Mouse (Mus musculus): Measurements from ENCODE around the gene AL732309.1. TPM values are rescaled to one million over a fixed set of nuclear protein-coding genes. Genes with fewer than 3 reads are reported as not detected.

Gene AL732309.1
- polyA plus RNA-seq, 1 experiment = 15.8 TPM

Other genes starting within 250 kb of the AL732309.1 start
- gene Nsmf, start 192.5 kb downstream of the AL732309.1 start, polyA plus RNA-seq (2012; rRNA removed) = 638 and 695 TPM in 2 replicates
- 0.08 TPM in 1 of 2 replicates, not detected in the other for gene Entpd8, start 166.6 kb downstream of the AL732309.1 start, polyA plus RNA-seq (2012; rRNA removed)
- not detected in 2 replicates for gene Noxa1, start 151.7 kb downstream of the AL732309.1 start, polyA plus RNA-seq (2012; rRNA removed)
- gene Nrarp, start 66.1 kb downstream of the AL732309.1 start, polyA plus RNA-seq (2012; rRNA removed) = 38.7 and 39.1 TPM in 2 replicates
- 2.6 and 3.0 TPM in 2 replicates for gene Tor4a, start 50.0 kb downstream of the AL732309.1 start, polyA plus RNA-seq (2012; rRNA removed)
- 60.2 and 65.6 TPM in 2 replicates for gene Nelfb, start 35.4 kb downstream of the AL732309.1 start, polyA plus RNA-seq (2012; rRNA removed)
- gene Stpg3, start 32.2 kb downstream of the AL732309.1 start, polyA plus RNA-seq (2012; rRNA removed) = 0.06 and 0.15 TPM in 2 replicates
- 0.16 and 0.19 TPM in 2 replicates for gene Fam166a, start 28.1 kb downstream of the AL732309.1 start, polyA plus RNA-seq (2012; rRNA removed)
- gene Tubb4b, start 22.2 kb downstream of the AL732309.1 start, polyA plus RNA-seq (2012; rRNA removed) = 499 and 548 TPM in 2 replicates
- gene Slc34a3, start 12.5 kb downstream of the AL732309.1 start, polyA plus RNA-seq (2012; rRNA removed) = 0.08 and 0.15 TPM in 2 replicates
- gene Rnf224, start 10.1 kb downstream of the AL732309.1 start, polyA plus RNA-seq (2012; rRNA removed) = not detected in 2 replicates
- 248 and 300 TPM in 2 replicates for gene Rnf208, start 4.6 kb downstream of the AL732309.1 start, polyA plus RNA-seq (2012; rRNA removed)
- gene Cysrt1, start 4.4 kb downstream of the AL732309.1 start, polyA plus RNA-seq (2012; rRNA removed) = 0.24 and 0.53 TPM in 2 replicates
- 29.8 and 31.1 TPM in 2 replicates for gene Tmem203, start 8.6 kb upstream of the AL732309.1 start, polyA plus RNA-seq (2012; rRNA removed)
- 13.5 and 18.9 TPM in 2 replicates for gene Tprn, start 15.8 kb upstream of the AL732309.1 start, polyA plus RNA-seq (2012; rRNA removed)
- 75.4 and 86.0 TPM in 2 replicates for gene Ssna1, start 25.6 kb upstream of the AL732309.1 start, polyA plus RNA-seq (2012; rRNA removed)
- gene Anapc2, start 25.6 kb upstream of the AL732309.1 start, polyA plus RNA-seq (2012; rRNA removed) = 69.9 and 79.0 TPM in 2 replicates
- gene Tmem210, start 41.3 kb upstream of the AL732309.1 start, polyA plus RNA-seq (2012; rRNA removed) = not detected in 2 replicates
- gene Lrrc26, start 43.1 kb upstream of the AL732309.1 start, polyA plus RNA-seq (2012; rRNA removed) = 0.15 TPM in 1 of 2 replicates, not detected in the other
- 313 and 325 TPM in 2 replicates for gene Grin1, start 72.3 kb upstream of the AL732309.1 start, polyA plus RNA-seq (2012; rRNA removed)
- 31.1 and 31.8 TPM in 2 replicates for gene Man1b1, start 85.5 kb upstream of the AL732309.1 start, polyA plus RNA-seq (2012; rRNA removed)
- gene Dpp7, start 109.5 kb upstream of the AL732309.1 start, polyA plus RNA-seq (2012; rRNA removed) = 62.5 and 63.9 TPM in 2 replicates
- 15.0 and 17.9 TPM in 2 replicates for gene Uap1l1, start 118.8 kb upstream of the AL732309.1 start, polyA plus RNA-seq (2012; rRNA removed)
- 3.9 and 5.3 TPM in 2 replicates for gene Sapcd2, start 125.5 kb upstream of the AL732309.1 start, polyA plus RNA-seq (2012; rRNA removed)
- gene Entpd2, start 149.0 kb upstream of the AL732309.1 start, polyA plus RNA-seq (2012; rRNA removed) = 14.1 and 19.3 TPM in 2 replicates
- gene Npdc1, start 152.5 kb upstream of the AL732309.1 start, polyA plus RNA-seq (2012; rRNA removed) = 383 and 426 TPM in 2 replicates
- 0.40 and 0.67 TPM in 2 replicates for gene Fut7, start 176.4 kb upstream of the AL732309.1 start, polyA plus RNA-seq (2012; rRNA removed)
- gene Abca2, start 181.8 kb upstream of the AL732309.1 start, polyA plus RNA-seq (2012; rRNA removed) = 107 TPM in 2 replicates
- 0.42 and 1.4 TPM in 2 replicates for gene Clic3, start 210.0 kb upstream of the AL732309.1 start, polyA plus RNA-seq (2012; rRNA removed)
- gene Paxx, start 214.2 kb upstream of the AL732309.1 start, polyA plus RNA-seq (2012; rRNA removed) = 110 and 114 TPM in 2 replicates
- 2,136 and 2,926 TPM in 2 replicates for gene Ptgds, start 223.2 kb upstream of the AL732309.1 start, polyA plus RNA-seq (2012; rRNA removed)
- gene Lcn12, start 247.0 kb upstream of the AL732309.1 start, polyA plus RNA-seq (2012; rRNA removed) = not detected in 2 replicates